Mouse (Mus musculus) G1E (cell line): ENCODE measurements at regions not wholly inside any gene's neighbourhood (a gene's known extent, or its start where the extent isn't known, plus 50 kb on each side); places are given as distances from the start of the nearest gene placed in this dataset.

Experiments
- CTCF ChIP-seq: IDR thresholded peaks from 2 replicates; pipeline ENCODE4 v1.5.1; 2012; ENCODE audit warnings: low read depth, low read length, inconsistent platforms, mixed read lengths
- GATA1 ChIP-seq: IDR thresholded peaks from 2 replicates; pipeline ENCODE4 v1.6.1; 2012; ENCODE audit warnings: borderline replicate concordance, low read length, inconsistent platforms, mixed read lengths
- GATA2 ChIP-seq: IDR thresholded peaks from 2 replicates; pipeline ENCODE4 v1.6.1; 2012; ENCODE audit warnings: low read depth, low read length, inconsistent platforms, borderline replicate concordance
- POLR2AphosphoS5 ChIP-seq: IDR thresholded peaks from 2 replicates; pipeline ENCODE4 v1.6.1; 2012; ENCODE audit warnings: low read depth, low read length, inconsistent platforms; ENCODE audit not compliant: insufficient replicate concordance
- TAL1 ChIP-seq: conservative IDR thresholded peaks from 2 replicates; pipeline ENCODE4 v1.6.1; 2012; ENCODE audit warnings: low read depth, low read length, inconsistent platforms, mixed read lengths

- TF ChIP-seq CTCF (no peak), GATA1 (no peak), GATA2 (no peak), TAL1 (no peak), POLR2AphosphoS5 (no peak)
Observed at GRCm38 (mm10) chr17:27299297-27299696, 95.0 kb upstream of the Lemd2 start.
